Mouse (Mus musculus) spleen, adult 2 months (tissue): ENCODE data around the gene Zdhhc16.

Source experiments
- CTCF ChIP-seq: fragments of 200-500 bp; IDR thresholded peaks from 2 replicates; pipeline ENCODE4 v1.5.1; 2011; ENCODE audit warnings: mild to moderate bottlenecking, inconsistent platforms; ENCODE audit not compliant: insufficient read depth, insufficient read length, insufficient replicate concordance; ENCODE audit errors: extremely low read depth
- POLR2A ChIP-seq: fragments of 200-500 bp; IDR thresholded peaks from 2 replicates; pipeline ENCODE4 v1.6.1; 2011; ENCODE audit warnings: low read depth, low read length, inconsistent platforms

GRCm38 (mm10) chr19:41989810-41990209 lies 56.5 kb downstream of the Zdhhc16 start:
- TF ChIP-seq CTCF (no peak), POLR2A (no peak)
